Mouse (Mus musculus) spleen, adult 2 months (tissue): ENCODE measurements at regions not wholly inside any gene's neighbourhood (a gene's known extent, or its start where the extent isn't known, plus 50 kb on each side); places are given as distances from the start of the nearest gene placed in this dataset.

Experiments
- CTCF ChIP-seq: fragments of 200-500 bp; IDR thresholded peaks from 2 replicates; pipeline ENCODE4 v1.5.1; 2011; ENCODE audit warnings: mild to moderate bottlenecking, inconsistent platforms; ENCODE audit not compliant: insufficient read depth, insufficient read length, insufficient replicate concordance; ENCODE audit errors: extremely low read depth
- POLR2A ChIP-seq: fragments of 200-500 bp; IDR thresholded peaks from 2 replicates; pipeline ENCODE4 v1.6.1; 2011; ENCODE audit warnings: low read depth, low read length, inconsistent platforms

DNA sequence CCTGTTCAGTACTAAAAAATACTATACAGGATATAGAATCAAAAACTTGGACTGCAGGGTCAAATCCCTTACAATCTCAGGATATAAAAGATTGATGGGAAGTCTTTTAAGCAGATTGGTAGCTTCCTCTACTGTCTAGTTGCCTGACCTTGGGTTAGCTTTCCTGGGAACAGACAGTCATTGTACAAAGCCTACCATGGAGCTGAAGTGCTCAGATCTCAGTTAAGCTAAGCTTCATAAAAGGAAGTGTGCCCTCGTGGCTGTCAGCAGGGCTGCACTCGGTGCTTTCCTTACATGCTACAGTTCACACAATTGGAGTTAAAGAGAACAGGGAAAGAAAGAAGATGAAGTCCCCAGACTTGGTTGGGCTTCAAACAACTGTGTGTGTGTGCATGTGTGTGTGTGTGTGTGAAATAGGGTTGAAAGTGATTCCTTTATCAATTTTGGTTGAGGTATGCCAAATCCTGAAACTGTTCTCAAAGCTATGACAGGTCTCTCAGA lies 338.4 kb downstream of the Gm21750 start:
- TF ChIP-seq CTCF: no peak
- no peak for TF ChIP-seq POLR2A
